Mouse (Mus musculus): Measurements from ENCODE around the gene Slc6a18. TPM values are rescaled to one million over a fixed set of nuclear protein-coding genes. Genes with fewer than 3 reads are reported as not detected.
A peak's percentile ranks its signal among the peaks of the same experiment; 100 is the strongest.

Slc6a18 gene
- total and polyA plus RNA-seq, 3 experiments, result 0.05 TPM; not detected in 2

DNA sequence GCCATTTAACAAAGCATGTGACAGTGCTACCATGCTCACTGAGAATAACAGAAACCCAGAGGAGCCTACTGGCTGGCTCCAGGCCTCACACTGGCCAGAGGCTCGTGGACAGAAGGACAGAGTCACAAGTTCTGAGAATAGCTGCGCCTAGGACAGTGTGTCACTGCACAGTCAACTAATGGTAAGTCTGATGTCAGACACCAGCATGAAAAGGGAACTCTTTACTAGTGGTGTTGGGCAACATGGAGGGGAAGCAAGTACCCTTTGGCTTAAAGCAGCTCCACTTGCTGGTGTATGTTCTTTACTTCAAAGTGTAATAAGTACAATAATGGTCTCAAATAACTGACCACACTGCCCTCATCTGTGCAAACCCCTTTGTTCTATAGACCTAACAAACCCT lies 15.5 kb upstream of the Slc6a18 start:
- H3K9me3 ChIP-seq (replicated peaks), result no peaks in the 10 kb centered on the region
- no peak for DNase-seq (ENCODE audit: low spot score)
- H3K4me1 ChIP-seq (ENCODE audit: insufficient read depth, low read depth, low read length), result no peaks in the 10 kb centered on the region
- H3K4me3 ChIP-seq (ENCODE audit: low read depth, low read length), result no peak overlapping the region
- no peaks in the 10 kb centered on the region for H3K36me3 ChIP-seq (replicated peaks)
- TF ChIP-seq GATA1 (IDR thresholded peaks at IDR 0.05; ENCODE audit: borderline replicate concordance, low read length), result no peak
- no peak for ATAC-seq (ENCODE audit: extremely low read depth, insufficient number of reproducible peaks, low FRiP score, poor library complexity, severe bottlenecking)
- H3K27me3 ChIP-seq (ENCODE audit: insufficient read depth, low read length), result no peaks in the 10 kb centered on the region

DNA sequence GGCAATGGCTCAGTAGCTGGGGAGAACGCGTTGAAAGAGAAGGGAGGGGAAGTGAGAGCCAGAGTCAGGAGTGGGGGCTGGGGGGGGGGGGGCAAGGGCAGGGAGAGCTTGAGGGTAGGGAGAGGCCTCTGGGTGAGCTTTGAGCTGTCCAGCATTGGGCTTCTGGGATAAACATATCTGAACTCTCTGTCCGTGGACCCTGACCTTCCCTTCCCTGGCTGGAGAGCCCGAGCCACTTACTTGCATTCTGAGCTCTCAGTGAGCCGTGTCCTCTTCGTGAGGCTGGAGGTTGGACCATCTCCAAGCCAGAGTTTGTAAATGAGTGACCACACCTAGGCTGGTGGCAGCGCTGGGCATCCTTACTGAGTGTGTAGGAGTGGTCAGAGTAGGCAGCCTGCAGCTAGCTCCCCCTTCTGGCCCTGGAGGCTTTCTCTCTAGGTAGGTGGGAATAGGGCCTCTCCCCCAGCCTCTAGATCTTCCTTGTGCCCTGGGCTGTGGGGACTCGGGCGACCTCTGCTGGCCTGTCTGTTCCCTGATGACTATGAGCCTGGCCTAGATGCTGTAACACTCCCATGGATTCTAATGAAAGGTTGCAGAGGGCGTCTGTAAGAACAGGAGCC lies 14.5 kb upstream of the Slc6a18 start:
- DNase-seq (ENCODE audit: low spot score), result peak; percentile 7
- H3K9me3 ChIP-seq (replicated peaks), result no peaks in the 10 kb centered on the region
- no peak overlapping the region for H3K4me3 ChIP-seq (ENCODE audit: low read depth, low read length)
- TF ChIP-seq TAL1 (conservative IDR thresholded peaks at IDR 0.05; ENCODE audit: low read depth, low read length), result no peak
- TF ChIP-seq CTCF (IDR thresholded peaks at IDR 0.05; ENCODE audit: low read depth, low read length), result no peak; the same call in 1 of the 2 replicates
- TF ChIP-seq POLR2AphosphoS5 (IDR thresholded peaks at IDR 0.05; ENCODE audit: insufficient replicate concordance, low read depth, low read length), result no peak
- no peak for TF ChIP-seq GATA1 (IDR thresholded peaks at IDR 0.05; ENCODE audit: borderline replicate concordance, low read length)
- no peak for TF ChIP-seq GATA2 (IDR thresholded peaks at IDR 0.05; ENCODE audit: borderline replicate concordance, low read depth, low read length)
- no peaks in the 10 kb centered on the region for H3K27me3 ChIP-seq (ENCODE audit: insufficient read depth, low read length)
- ATAC-seq (ENCODE audit: extremely low read depth, insufficient number of reproducible peaks, low FRiP score, poor library complexity, severe bottlenecking), result no peak
- H3K36me3 ChIP-seq (replicated peaks), result no peaks in the 10 kb centered on the region
- H3K4me1 ChIP-seq (ENCODE audit: insufficient read depth, low read depth, low read length), result no peaks in the 10 kb centered on the region

DNA sequence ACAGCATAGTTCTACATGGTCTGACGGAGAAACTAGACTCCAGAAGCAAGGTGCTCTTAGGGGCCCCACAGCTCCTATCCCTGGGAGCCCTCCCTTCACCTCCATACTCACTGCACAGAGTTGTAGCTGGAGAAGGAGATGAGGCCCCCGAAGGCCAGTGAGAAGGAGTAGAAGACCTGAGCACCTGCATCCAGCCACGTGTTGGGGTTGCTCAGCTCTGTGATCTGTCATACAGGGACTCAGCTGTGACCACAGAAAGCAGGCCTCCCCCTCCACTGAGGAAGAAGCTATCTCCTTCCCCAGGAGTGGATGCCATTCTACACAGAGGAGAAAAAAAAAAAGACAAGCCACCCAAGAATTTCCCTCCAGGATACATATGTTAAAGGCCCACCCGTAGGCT lies 11.1 kb upstream of the Slc6a18 start:
- DNase-seq (ENCODE audit: low spot score), result no peak
- TF ChIP-seq POLR2AphosphoS5 (IDR thresholded peaks at IDR 0.05; ENCODE audit: insufficient replicate concordance, low read depth, low read length) (no peak), GATA1 (IDR thresholded peaks at IDR 0.05; ENCODE audit: borderline replicate concordance, low read length) (no peak), GATA2 (IDR thresholded peaks at IDR 0.05; ENCODE audit: borderline replicate concordance, low read depth, low read length) (no peak), TAL1 (conservative IDR thresholded peaks at IDR 0.05; ENCODE audit: low read depth, low read length) (no peak), CTCF (IDR thresholded peaks at IDR 0.05; ENCODE audit: low read depth, low read length) (no peak)
- Histone ChIP-seq H3K4me1 (ENCODE audit: insufficient read depth, low read depth, low read length) (no peaks in the 10 kb centered on the region), H3K27me3 (ENCODE audit: insufficient read depth, low read length) (no peaks in the 10 kb centered on the region), H3K9me3 (replicated peaks) (no peaks in the 10 kb centered on the region), H3K36me3 (replicated peaks) (no peaks in the 10 kb centered on the region), H3K4me3 (ENCODE audit: low read depth, low read length) (no peak overlapping the region)
- ATAC-seq (ENCODE audit: extremely low read depth, insufficient number of reproducible peaks, low FRiP score, poor library complexity, severe bottlenecking), result no peak

- Histone ChIP-seq H3K36me3 (replicated peaks) (no peaks in the 10 kb centered on the region), H3K4me3 (ENCODE audit: low read depth, low read length) (no peak overlapping the region), H3K27me3 (ENCODE audit: insufficient read depth, low read length) (no peaks in the 10 kb centered on the region), H3K9me3 (replicated peaks) (no peaks in the 10 kb centered on the region), H3K4me1 (ENCODE audit: insufficient read depth, low read depth, low read length) (no peaks in the 10 kb centered on the region)
- TF ChIP-seq GATA2 (IDR thresholded peaks at IDR 0.05; ENCODE audit: borderline replicate concordance, low read depth, low read length), result no peak
- TF ChIP-seq POLR2AphosphoS5 (IDR thresholded peaks at IDR 0.05; ENCODE audit: insufficient replicate concordance, low read depth, low read length), result no peak
- no peak for TF ChIP-seq GATA1 (IDR thresholded peaks at IDR 0.05; ENCODE audit: borderline replicate concordance, low read length)
- TF ChIP-seq CTCF (IDR thresholded peaks at IDR 0.05; ENCODE audit: low read depth, low read length), result no peak
- TF ChIP-seq TAL1 (conservative IDR thresholded peaks at IDR 0.05; ENCODE audit: low read depth, low read length), result no peak
- no peak for DNase-seq (ENCODE audit: low spot score)
- no peak for ATAC-seq (ENCODE audit: extremely low read depth, insufficient number of reproducible peaks, low FRiP score, poor library complexity, severe bottlenecking)
Measured at GRCm38 (mm10) chr13:73687601-73688000, 9.8 kb upstream of the Slc6a18 start.

- Histone ChIP-seq H3K4me3 (ENCODE audit: low read depth, low read length) (no peak overlapping the region), H3K36me3 (replicated peaks) (no peaks in the 10 kb centered on the region), H3K9me3 (replicated peaks) (no peaks in the 10 kb centered on the region), H3K4me1 (ENCODE audit: insufficient read depth, low read depth, low read length) (no peaks in the 10 kb centered on the region), H3K27me3 (ENCODE audit: insufficient read depth, low read length) (no peaks in the 10 kb centered on the region)
- no peak for ATAC-seq (ENCODE audit: extremely low read depth, insufficient number of reproducible peaks, low FRiP score, poor library complexity, severe bottlenecking)
- TF ChIP-seq POLR2AphosphoS5 (IDR thresholded peaks at IDR 0.05; ENCODE audit: insufficient replicate concordance, low read depth, low read length) (no peak), TAL1 (conservative IDR thresholded peaks at IDR 0.05; ENCODE audit: low read depth, low read length) (no peak), GATA2 (IDR thresholded peaks at IDR 0.05; ENCODE audit: borderline replicate concordance, low read depth, low read length) (no peak), GATA1 (IDR thresholded peaks at IDR 0.05; ENCODE audit: borderline replicate concordance, low read length) (no peak), CTCF (IDR thresholded peaks at IDR 0.05; ENCODE audit: low read depth, low read length) (no peak)
- DNase-seq (ENCODE audit: low spot score), result no peak
Measured at GRCm38 (mm10) chr13:73685502-73685901, 7.7 kb upstream of the Slc6a18 start.

DNA sequence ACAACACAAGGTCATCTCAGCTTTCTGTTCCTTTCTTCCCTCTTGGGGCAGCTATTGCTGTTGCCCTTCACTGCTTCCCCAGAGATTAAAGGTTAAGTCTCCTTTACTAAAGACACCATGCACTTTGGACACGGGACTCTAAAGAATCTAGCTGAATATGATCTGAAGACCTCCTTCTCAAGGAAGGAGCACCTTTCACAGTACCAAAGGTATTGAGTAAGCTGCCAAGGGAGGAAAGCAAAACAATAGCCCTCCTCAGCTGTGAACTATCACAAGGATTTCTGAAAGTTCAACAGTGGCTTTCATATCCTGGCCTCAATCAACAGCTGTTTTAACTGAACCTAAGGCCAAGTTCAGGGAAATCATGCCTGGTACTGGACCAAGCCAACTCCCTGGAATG lies 6.6 kb upstream of the Slc6a18 start:
- no peaks in the 10 kb centered on the region for H3K27me3 ChIP-seq (ENCODE audit: insufficient read depth, low read length)
- H3K36me3 ChIP-seq (replicated peaks), result no peaks in the 10 kb centered on the region
- no peaks in the 10 kb centered on the region for H3K9me3 ChIP-seq (replicated peaks)
- no peak overlapping the region for H3K4me3 ChIP-seq (ENCODE audit: low read depth, low read length)
- no peak for DNase-seq (ENCODE audit: low spot score)
- TF ChIP-seq TAL1 (conservative IDR thresholded peaks at IDR 0.05; ENCODE audit: low read depth, low read length) (no peak), POLR2AphosphoS5 (IDR thresholded peaks at IDR 0.05; ENCODE audit: insufficient replicate concordance, low read depth, low read length) (no peak), GATA1 (IDR thresholded peaks at IDR 0.05; ENCODE audit: borderline replicate concordance, low read length) (no peak), CTCF (IDR thresholded peaks at IDR 0.05; ENCODE audit: low read depth, low read length) (no peak), GATA2 (IDR thresholded peaks at IDR 0.05; ENCODE audit: borderline replicate concordance, low read depth, low read length) (no peak)
- no peak for ATAC-seq (ENCODE audit: extremely low read depth, insufficient number of reproducible peaks, low FRiP score, poor library complexity, severe bottlenecking)
- no peaks in the 10 kb centered on the region for H3K4me1 ChIP-seq (ENCODE audit: insufficient read depth, low read depth, low read length)

Measured in G1E (cell line).